Mouse (Mus musculus): ENCODE results near the gene Hey2.

Gene Hey2

DNA sequence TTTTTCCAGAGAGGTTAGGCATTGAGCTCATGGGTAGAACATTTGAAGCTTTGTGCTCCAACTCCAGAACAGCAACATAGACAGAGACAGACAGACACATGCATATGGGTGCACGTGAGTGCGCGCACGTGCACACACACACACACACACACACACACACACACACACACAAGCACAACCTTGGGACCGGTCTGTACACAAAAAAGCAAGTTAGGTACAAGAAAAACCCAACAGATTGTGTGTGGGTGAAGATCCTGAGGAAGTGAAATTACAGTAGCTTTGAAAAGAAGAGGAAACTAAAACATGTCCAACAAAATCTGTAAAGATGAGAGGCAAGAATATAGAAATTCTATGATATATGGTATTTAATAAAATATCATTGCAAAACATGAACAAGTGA lies 53.1 kb downstream of the Hey2 start:
- DNase-seq, result no peak

DNA sequence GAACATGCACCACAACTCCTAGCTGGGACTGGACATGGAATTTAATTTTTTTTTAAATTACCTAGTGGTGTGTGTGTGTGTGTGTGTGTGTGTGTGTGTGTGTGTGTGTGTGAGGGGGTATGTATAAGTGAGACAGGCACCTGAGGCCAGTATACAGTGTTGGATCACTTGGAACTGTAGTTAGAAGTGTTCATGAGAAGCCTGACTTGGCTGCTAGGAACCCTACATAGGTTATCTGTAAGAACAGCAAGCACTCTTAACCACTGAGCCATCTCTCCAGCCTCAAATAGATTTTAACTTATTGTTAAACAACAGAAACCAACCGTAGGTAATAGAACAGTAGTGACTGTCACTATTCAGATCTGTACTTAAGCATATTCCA lies 54.3 kb downstream of the Hey2 start:
- no peak for DNase-seq

DNA sequence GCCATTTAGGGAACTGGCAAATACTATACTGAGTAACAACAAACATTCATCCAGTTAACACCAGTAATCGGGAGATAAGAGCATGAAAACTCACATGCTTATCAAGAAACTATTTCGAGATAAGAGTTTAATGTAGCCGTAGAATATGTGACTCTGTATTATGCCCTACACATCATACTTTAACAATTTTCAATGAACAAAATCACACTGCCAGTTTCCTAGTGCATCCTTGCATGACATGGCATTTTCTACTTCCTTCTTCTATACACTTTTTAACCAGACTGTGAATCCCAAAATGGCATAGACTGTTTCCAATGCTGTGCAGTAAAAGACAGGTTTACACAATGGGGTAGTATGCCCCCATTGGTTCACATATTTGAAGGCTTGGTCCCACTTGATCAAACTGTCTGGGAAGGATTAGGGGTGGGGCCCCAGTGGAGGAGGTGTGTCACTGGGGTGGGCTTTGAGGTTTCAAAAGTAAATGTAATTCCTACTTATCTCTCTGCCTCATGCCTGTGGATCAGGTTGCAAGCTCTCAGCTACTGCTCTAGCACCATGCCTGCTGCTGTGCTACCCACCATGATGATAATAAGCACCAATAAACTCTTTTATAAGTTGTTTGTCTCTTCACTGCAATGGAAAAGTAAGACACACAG lies 54.8 kb downstream of the Hey2 start:
- DNase-seq, result no peak

DNA sequence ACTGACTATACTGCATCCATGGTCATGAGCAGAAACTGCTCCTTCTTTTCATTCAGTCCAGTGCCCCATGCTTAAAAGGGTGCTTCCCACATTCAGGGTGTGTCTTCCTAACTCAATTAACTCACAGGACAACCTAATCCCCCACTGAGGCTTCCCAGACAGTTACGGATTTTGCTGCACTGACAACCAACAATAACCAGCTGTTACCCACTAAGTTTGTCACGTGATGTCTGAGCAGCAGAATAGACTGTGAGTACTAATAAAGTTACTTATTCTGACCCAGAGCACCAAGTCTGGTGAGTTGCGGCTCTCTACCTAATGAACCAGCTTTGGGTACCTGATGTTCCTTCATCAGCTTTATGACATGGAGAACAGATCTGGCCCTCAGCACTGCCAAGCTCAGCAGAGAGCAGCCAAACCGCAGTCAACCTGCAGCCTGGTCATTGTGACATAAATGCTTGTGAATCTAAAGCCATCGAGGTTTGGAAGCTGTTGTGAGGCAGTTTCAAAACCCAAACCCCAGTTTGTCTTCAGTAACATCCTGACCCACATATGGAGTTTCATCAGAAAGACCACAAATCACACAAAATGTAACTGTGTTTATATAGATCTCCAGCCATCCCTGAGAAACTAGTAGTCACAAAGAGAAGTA lies 56.4 kb downstream of the Hey2 start:
- DNase-seq, result no peak

Measured in kidney, adult 8-10 months (tissue).